Mouse (Mus musculus): ENCODE measurements around the gene Flt4. TPM values are rescaled to one million over a fixed set of nuclear protein-coding genes. Genes with fewer than 3 reads are reported as not detected.
A peak's percentile ranks its signal among the peaks of the same experiment; 100 is the strongest.

Gene Flt4
- polyA plus RNA-seq, 1 experiment from 2014 or later: 4.3 TPM

GRCm38 (mm10) chr11:49651762-49652322, 42.8 kb downstream of the Flt4 start:
- peak overlapping the region; percentile 53; the same call in 1 of the 2 replicates for H3K27ac ChIP-seq
- H3K4me1 ChIP-seq (replicated peaks): peaks cover 16% of the 10 kb centered on the region
- no peaks in the 10 kb centered on the region; the same call in 1 of the 2 replicates for H3K9me3 ChIP-seq
- 85% methylated on average over 10 of the region's 10 CpGs for WGBS
- DNase-seq (ENCODE audit: low spot score): no peak
- no peaks in the 10 kb centered on the region for H3K27me3 ChIP-seq (ENCODE audit: insufficient read depth, poor library complexity, severe bottlenecking)
- no peaks in the 10 kb centered on the region for H3K36me3 ChIP-seq
- no peak overlapping the region for H3K4me3 ChIP-seq

GRCm38 (mm10) chr11:49652401-49653078, 43.5 kb downstream of the Flt4 start:
- H3K27me3 ChIP-seq (ENCODE audit: insufficient read depth, poor library complexity, severe bottlenecking): no peaks in the 10 kb centered on the region
- H3K36me3 ChIP-seq: no peaks in the 10 kb centered on the region
- H3K27ac ChIP-seq: no peak overlapping the region
- peaks cover 16% of the 10 kb centered on the region for H3K4me1 ChIP-seq (replicated peaks)
- H3K9me3 ChIP-seq: no peaks in the 10 kb centered on the region; the same call in 1 of the 2 replicates
- H3K4me3 ChIP-seq: 0 out of 2 replicates have a peak overlapping the region, but pooled peaks have one; percentile 22
- peak; percentile 86 for DNase-seq (ENCODE audit: low spot score)
- WGBS: 27% methylated on average over 19 of the region's 19 CpGs

DNA sequence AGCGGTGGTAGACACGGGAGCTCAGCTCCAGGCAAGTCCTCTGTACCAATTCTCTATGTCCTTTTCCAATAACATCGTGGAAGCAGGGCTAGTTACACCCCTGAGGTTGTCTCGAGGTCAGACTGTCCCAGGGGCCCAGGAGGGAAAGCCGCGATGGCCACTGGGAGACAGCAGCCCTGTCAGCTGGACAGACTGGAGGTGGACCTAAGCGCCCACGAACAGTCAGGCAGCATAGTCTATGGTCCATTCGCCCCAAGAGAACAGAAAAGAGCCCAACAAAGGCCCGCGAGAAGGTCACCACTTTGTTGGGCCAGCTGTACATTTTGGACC, 44.0 kb downstream of the Flt4 start:
- no peak for DNase-seq (ENCODE audit: low spot score)
- Histone ChIP-seq H3K36me3 (no peaks in the 10 kb centered on the region), H3K4me1 (replicated peaks) (peaks cover 16% of the 10 kb centered on the region), H3K27me3 (ENCODE audit: insufficient read depth, poor library complexity, severe bottlenecking) (no peaks in the 10 kb centered on the region), H3K27ac (no peak overlapping the region), H3K4me3 (0 out of 2 replicates have a peak overlapping the region, but pooled peaks have one; percentile 22), H3K9me3 (no peaks in the 10 kb centered on the region; the same call in 1 of the 2 replicates)
- 44% methylated on average over 11 of the region's 11 CpGs for WGBS

DNA sequence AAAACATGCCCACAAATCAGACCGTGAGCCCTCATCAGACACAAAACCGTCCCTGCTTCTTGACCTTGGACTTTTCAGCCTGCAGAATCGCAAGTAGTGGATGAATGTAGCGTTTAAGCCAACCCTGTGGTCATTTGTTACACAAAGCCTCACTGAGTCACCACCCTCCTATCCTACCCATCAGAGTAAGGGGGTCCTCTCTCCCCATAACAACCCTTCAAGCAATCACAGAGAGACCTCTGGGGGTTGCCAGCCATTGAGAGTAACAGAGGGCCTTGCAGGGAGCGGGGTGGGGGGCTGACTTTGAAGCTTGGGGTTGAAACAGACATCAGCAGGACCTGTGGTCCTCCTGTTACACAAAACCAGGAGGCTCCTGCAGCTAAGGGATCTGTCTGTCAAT, 45.6 kb downstream of the Flt4 start:
- 88% methylated on average over 5 of the region's 5 CpGs for WGBS
- no peak overlapping the region for H3K4me3 ChIP-seq
- no peaks in the 10 kb centered on the region for H3K27me3 ChIP-seq (ENCODE audit: insufficient read depth, poor library complexity, severe bottlenecking)
- no peaks in the 10 kb centered on the region; the same call in 1 of the 2 replicates for H3K9me3 ChIP-seq
- no peak overlapping the region for H3K27ac ChIP-seq
- H3K36me3 ChIP-seq: no peaks in the 10 kb centered on the region
- H3K4me1 ChIP-seq (replicated peaks): peaks cover 24% of the 10 kb centered on the region
- no peak for DNase-seq (ENCODE audit: low spot score)

DNA sequence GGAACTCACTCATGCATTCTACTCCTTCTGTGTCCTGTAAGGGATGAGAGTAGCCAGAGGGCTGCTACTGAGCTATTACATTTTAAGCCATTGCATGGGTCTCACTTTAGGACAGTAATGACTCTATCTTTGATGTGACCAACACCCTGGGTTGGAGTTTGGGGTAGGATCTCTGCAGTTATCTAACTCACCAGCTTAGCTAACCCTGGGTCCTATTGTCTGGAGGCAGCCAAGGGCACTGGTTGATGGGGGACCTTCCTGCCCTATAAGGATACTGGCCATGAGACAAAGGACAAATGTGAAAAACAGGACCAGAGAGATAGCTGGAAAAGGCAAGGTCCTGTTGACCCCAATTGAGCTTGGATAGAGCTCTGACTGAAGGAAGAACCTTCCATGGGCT, 46.4 kb downstream of the Flt4 start:
- H3K9me3 ChIP-seq: no peaks in the 10 kb centered on the region; the same call in 1 of the 2 replicates

GRCm38 (mm10) chr11:49658065-49658464, 49.0 kb downstream of the Flt4 start:
- WGBS: 81% methylated on average over 4 of the region's 4 CpGs
- Histone ChIP-seq H3K27me3 (ENCODE audit: insufficient read depth, poor library complexity, severe bottlenecking) (no peaks in the 10 kb centered on the region), H3K9me3 (no peaks in the 10 kb centered on the region; the same call in 1 of the 2 replicates), H3K4me1 (replicated peaks) (peaks cover 10% of the 10 kb centered on the region), H3K36me3 (no peaks in the 10 kb centered on the region), H3K27ac (no peak overlapping the region), H3K4me3 (no peak overlapping the region)
- no peak for DNase-seq (ENCODE audit: low spot score)

More for the DNA sequence above, 46.4 kb downstream of the Flt4 start:
- DNase-seq (ENCODE audit: low spot score): no peak
- H3K27me3 ChIP-seq (ENCODE audit: insufficient read depth, poor library complexity, severe bottlenecking): no peaks in the 10 kb centered on the region
- peaks cover 22% of the 10 kb centered on the region for H3K4me1 ChIP-seq (replicated peaks)
- no peak overlapping the region for H3K4me3 ChIP-seq
- H3K27ac ChIP-seq: no peak overlapping the region
- no peaks in the 10 kb centered on the region for H3K36me3 ChIP-seq

DNA sequence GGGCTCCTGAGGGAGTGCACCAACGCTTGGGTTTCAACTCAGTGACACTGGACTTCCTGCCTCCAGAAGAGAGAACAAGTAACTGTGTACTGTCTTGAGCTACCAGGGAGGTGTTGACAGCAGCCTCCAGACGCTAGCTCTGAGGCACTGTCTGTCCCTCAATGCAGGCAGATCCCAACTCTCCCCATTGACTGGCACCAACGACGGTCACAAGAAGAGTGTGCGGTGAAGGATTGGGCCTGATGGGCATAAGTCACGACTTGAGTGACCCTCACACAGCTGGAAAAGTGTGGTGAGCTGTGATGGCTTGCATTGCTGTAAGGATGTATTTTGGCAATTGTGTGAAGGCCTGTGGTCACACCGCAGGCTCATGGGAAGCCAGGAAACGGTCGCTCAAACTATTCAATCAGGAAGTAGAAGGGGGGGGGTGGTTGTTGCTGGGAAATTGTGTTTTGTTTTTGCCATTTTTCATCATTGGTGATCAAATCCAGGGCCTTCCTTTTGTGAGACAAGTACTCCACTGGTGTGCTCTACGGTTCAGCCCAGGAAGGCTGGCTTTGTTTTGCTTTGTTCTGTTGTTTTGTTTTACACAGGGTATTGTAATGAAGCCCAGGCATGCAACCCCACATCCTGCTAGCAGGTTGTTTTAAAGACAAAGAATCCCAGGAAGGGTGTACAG, 49.9 kb downstream of the Flt4 start:
- H3K4me1 ChIP-seq (replicated peaks): peaks cover 8% of the 10 kb centered on the region; the same call in 1 of the 2 replicates
- H3K27ac ChIP-seq: 0 out of 2 replicates have a peak overlapping the region, but pooled peaks have one; percentile 35
- H3K4me3 ChIP-seq: no peak overlapping the region
- H3K36me3 ChIP-seq: no peaks in the 10 kb centered on the region
- DNase-seq (ENCODE audit: low spot score): no peak
- no peaks in the 10 kb centered on the region for H3K27me3 ChIP-seq (ENCODE audit: insufficient read depth, poor library complexity, severe bottlenecking)
- H3K9me3 ChIP-seq: no peaks in the 10 kb centered on the region; the same call in 1 of the 2 replicates
- WGBS: 60% methylated on average over 10 of the region's 10 CpGs

DNA sequence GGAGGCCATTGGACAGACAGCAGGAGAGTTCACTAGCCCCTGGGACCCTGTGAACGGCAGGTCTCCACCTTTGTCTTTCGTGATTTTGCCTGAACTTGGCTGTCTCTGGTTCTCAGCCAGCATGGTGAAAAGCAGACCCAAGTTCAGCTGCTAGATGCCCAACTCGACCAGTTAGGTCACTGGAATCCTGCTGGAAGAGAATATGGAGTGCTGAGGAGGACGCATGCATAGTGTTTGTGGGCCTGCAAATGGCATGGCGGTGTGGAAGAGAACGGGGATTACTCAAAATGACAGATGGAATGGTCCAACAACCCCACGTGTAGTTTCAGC, 50.4 kb downstream of the Flt4 start:
- no peaks in the 10 kb centered on the region for H3K27me3 ChIP-seq (ENCODE audit: insufficient read depth, poor library complexity, severe bottlenecking)
- H3K27ac ChIP-seq: 0 out of 2 replicates have a peak overlapping the region, but pooled peaks have one; percentile 35
- H3K4me1 ChIP-seq (replicated peaks): peaks cover 8% of the 10 kb centered on the region; the same call in 1 of the 2 replicates
- 72% methylated on average over 7 of the region's 7 CpGs for WGBS
- no peak overlapping the region for H3K4me3 ChIP-seq
- no peaks in the 10 kb centered on the region; the same call in 1 of the 2 replicates for H3K9me3 ChIP-seq
- DNase-seq (ENCODE audit: low spot score): no peak
- no peaks in the 10 kb centered on the region for H3K36me3 ChIP-seq

DNA sequence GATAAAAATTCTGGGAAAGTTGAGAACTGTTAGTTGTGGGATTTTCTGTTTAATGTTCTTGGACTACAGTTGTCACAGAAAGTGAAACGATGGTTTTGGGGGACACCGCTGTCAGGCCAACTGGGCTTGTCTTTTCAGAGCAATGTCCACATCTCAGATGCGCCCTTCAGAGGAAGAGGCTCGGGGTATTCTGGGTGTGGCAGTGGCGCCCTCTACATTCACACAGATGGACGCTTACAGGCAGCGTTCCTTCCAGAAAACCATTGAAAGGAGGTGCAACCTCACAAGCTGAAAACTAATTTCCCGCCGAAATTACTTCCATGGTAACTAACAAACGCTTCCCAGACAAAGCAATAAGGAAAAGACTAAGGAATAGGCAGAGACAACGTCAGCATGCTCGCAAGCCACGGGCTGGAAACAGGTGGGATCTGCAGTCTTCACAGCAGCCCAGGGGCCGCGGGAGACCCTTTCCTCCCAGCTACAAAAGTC, 53.3 kb downstream of the Flt4 start:
- Histone ChIP-seq H3K4me3 (no peak overlapping the region), H3K27me3 (ENCODE audit: insufficient read depth, poor library complexity, severe bottlenecking) (no peaks in the 10 kb centered on the region), H3K36me3 (no peaks in the 10 kb centered on the region), H3K27ac (no peak overlapping the region), H3K9me3 (no peaks in the 10 kb centered on the region), H3K4me1 (replicated peaks) (peaks cover 8% of the 10 kb centered on the region; the same call in 1 of the 2 replicates)
- no peak for DNase-seq (ENCODE audit: low spot score)
- 59% methylated on average over 15 of the region's 15 CpGs for WGBS

DNA sequence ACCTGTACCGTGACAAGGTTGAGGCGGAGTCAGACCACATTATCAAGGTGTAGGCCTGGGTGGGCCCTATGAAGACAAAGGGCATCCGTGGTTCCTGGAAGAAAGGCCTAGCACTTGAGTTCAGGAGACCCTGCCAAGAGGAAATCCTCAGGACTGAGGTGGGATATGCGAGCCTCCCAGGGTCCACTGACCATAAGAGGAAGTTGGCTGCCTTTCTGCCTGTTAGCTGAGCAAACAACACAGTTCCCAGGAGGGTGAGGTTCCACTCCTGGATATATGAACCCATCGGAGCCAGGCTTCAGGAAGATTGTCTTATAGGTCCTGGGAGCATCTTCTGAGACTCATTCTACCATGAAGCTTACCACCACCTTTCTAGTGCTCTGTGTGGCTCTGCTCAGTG, 54.2 kb downstream of the Flt4 start, which contains the start of gene Scgb3a1:
Gene Scgb3a1 (plus strand): TSS at position 301 of the 400 bp plus-strand sequence.
- peaks cover 8% of the 10 kb centered on the region; the same call in 1 of the 2 replicates for H3K4me1 ChIP-seq (replicated peaks)
- no peak within 1 kb of the TSS for H3K4me3 ChIP-seq
- no peaks in the 10 kb centered on the region for H3K27me3 ChIP-seq (ENCODE audit: insufficient read depth, poor library complexity, severe bottlenecking)
- DNase-seq (ENCODE audit: low spot score): no peak
- H3K27ac ChIP-seq: no peak within 1 kb of the TSS
- H3K36me3 ChIP-seq: peaks cover 5% of the 10 kb centered on the region
- WGBS: 86% methylated on average over 5 of the region's 5 CpGs
- no peaks in the 10 kb centered on the region for H3K9me3 ChIP-seq

DNA sequence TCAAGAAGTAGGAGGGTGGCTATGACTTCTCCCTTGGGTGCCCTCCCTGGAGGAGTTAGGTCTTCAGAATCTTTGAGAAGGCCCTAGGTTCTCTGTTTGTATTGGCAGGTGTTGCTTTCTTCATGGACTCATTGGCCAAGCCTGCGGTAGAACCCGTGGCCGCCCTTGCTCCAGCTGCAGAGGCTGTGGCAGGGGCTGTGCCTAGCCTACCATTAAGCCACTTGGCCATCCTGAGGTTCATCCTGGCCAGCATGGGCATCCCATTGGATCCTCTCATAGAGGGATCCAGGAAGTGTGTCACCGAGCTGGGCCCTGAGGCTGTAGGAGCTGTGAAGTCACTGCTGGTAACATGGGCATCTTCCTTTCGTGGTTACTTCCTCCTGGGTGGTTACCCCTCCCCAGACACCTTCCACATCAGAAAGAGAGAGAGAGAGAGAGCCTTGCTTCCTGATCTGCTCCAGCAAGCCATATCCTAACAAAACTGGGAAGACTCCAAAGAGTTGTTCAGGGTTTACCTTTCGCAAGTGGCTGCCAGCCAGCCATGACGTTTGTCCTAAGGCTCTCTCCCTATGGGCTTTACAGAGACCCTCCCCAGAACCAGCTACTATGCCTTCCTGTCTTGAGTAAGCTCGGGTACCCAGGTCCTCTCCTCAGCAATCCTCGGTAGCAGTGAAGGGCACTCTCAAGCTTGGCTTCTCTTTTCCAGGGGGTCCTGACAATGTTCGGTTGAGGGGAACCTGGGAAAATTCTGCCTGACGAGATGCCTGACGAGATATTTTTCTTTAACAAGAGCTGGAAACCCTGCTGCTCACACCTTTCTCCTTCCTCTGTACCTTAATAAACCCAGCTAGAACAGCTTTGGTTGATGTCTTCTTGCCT, 55.4 kb downstream of the Flt4 start:
- Histone ChIP-seq H3K9me3 (no peaks in the 10 kb centered on the region), H3K27ac (no peak overlapping the region), H3K4me3 (no peak overlapping the region), H3K4me1 (replicated peaks) (0 out of 2 replicates have a peak, but pooled peaks cover under 1% of the 10 kb centered on the region), H3K36me3 (peaks cover 17% of the 10 kb centered on the region), H3K27me3 (ENCODE audit: insufficient read depth, poor library complexity, severe bottlenecking) (no peaks in the 10 kb centered on the region)
- no peak for DNase-seq (ENCODE audit: low spot score)
- 83% methylated on average over 12 of the region's 12 CpGs for WGBS

DNA sequence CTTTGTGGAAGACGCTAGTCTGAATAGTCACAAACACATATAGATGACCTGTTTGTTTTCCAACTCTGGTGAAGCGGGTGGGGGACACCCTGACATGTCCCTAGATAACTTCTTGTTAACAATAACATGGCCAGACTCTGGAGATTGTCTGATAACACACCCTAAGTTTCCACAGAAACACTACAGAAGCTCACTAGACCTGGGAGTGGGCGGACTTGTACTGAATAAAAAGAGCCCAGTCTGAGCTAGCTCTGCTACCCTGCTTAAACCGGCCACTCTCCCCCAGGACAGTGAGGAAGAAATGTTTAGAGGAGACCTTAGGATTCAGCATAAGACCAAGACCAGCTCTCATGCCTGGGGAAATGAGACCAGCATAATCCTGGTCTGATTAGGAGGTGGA, 56.4 kb downstream of the Flt4 start:
- WGBS: 88% methylated on average over 4 of the region's 4 CpGs
- Histone ChIP-seq H3K4me3 (no peak overlapping the region), H3K4me1 (replicated peaks) (no peaks in the 10 kb centered on the region), H3K27ac (no peak overlapping the region), H3K27me3 (ENCODE audit: insufficient read depth, poor library complexity, severe bottlenecking) (no peaks in the 10 kb centered on the region), H3K36me3 (peaks cover 26% of the 10 kb centered on the region), H3K9me3 (no peaks in the 10 kb centered on the region)
- no peak for DNase-seq (ENCODE audit: low spot score)

All from hindbrain, embryonic 10.5 days (tissue).